Mouse (Mus musculus) bone marrow macrophage, adult 2 months (primary cell): ENCODE measurements around the gene Bdh1. TPM values are rescaled to one million over a fixed set of nuclear protein-coding genes. Genes with fewer than 3 reads are reported as not detected.
"Not testable (repeated sequence)": the region's sequence is repeated elsewhere in the genome, so short reads cannot be mapped to it uniquely, and the experiment has no call there.

Experiments used
- H3K27ac ChIP-seq: 2 replicates; pipeline ENCODE4 v1.5.1; 2012; ENCODE audit warnings: low read depth, low read length; ENCODE audit not compliant: insufficient read depth
- H3K4me1 ChIP-seq: 2 replicates; pipeline ENCODE4 v1.6.1; 2012; ENCODE audit warnings: low read length; ENCODE audit not compliant: control insufficient read depth, insufficient read depth
- H3K4me3 ChIP-seq: 2 replicates; pipeline ENCODE4 v1.5.1; 2012; ENCODE audit warnings: mild to moderate bottlenecking, low read length, moderate library complexity; ENCODE audit not compliant: insufficient read depth
- CTCF ChIP-seq: IDR thresholded peaks from 2 replicates; pipeline ENCODE4 v1.5.1; 2012; ENCODE audit warnings: low read depth, mild to moderate bottlenecking, low read length, moderate library complexity
- POLR2A ChIP-seq: IDR thresholded peaks from 2 replicates; pipeline ENCODE4 v1.6.1; 2012; ENCODE audit warnings: mild to moderate bottlenecking, low read depth, low read length, borderline replicate concordance
- polyA plus RNA-seq: library from polyadenylated mRNA; stranded (reverse); fragments of >200 nt; gene quantifications from 2 replicates; pipeline ENCODE4 v1.2.4, GENCODE M21; 2012; ENCODE audit not compliant: missing spikeins, insufficient read depth, insufficient read length

Gene Bdh1
- polyA plus RNA-seq, result 1.5 and 2.2 TPM in 2 replicates

DNA sequence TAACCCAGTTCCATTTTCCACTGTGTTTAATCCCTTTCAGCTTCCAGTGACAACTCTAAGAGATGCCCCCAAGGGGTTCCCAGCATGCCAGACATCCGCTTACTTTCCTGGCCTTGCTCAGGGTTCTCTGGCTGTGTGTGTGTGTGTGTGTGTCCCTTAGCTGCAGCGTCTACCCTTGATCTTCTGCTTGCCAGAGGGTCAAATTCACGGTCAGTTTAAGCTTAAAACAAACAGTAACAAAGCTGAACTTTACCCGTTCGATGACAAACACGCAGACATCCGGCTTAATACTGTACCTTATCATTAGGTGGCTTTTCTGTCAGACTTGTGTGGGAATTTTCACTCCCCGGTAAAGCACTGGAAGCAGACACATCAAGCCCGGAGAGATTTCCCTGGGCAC is at the start of gene Bdh1:
Gene Bdh1 (plus strand): TSS at position 281 of the 400 bp plus-strand sequence.
- Histone ChIP-seq H3K4me1 (no peaks in the 10 kb centered on the region), H3K4me3 (no peak within 1 kb of the TSS), H3K27ac (no peak within 1 kb of the TSS)

DNA sequence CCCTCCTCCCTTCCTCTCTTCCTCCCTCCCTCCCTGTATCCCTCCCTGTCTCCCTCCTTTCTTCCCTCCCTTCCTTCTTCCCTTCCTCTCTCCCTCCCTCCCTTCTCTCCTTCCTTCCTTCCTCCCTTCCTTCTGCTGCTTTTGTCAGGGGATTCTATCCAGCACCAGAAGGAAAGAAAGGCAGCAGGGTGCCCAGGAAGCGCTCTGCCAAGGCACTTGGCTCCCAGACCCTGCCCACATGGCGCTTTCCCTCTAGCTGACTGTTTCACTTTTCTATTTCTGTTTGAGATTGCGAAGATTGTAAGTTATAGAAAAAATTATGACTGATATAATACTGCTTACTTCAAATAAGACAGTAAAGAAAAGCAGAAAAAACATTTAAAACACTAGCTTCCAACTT is 49.8 kb upstream of the Bdh1 start:
- H3K4me3 ChIP-seq, H3K4me1 ChIP-seq, H3K27ac ChIP-seq: not testable (repeated sequence)

More for the DNA sequence above, at the start of gene Bdh1:
- no peak for TF ChIP-seq CTCF
- no peak for TF ChIP-seq POLR2A

DNA sequence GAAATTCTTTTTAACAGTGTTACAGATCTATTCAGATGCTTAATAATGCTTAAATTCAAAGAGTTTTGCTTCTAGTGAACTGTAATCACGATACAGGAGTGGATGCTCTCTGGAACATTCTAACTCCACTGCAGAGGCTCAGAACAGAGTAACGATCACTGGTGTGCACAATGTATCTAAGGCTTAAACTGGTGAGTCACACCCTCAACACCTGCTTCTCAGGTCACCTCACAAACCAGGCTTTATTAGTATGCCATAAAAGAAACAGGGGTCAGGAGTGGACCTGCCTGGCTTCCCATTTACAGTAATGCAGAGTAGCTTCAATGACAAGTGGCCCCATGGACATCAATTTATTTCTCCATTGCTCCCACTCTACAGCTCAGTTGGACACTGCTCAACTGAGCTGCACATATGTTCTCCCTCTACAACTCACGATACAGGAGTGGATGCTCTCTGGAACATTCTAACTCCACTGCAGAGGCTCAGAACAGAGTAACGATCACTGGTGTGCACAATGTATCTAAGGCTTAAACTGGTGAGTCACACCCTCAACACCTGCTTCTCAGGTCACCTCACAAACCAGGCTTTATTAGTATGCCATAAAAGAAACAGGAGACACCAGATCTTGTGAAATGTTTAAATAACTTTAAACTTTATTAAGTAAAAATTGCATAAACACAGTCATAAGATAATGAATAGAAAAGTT is 46.0 kb upstream of the Bdh1 start:
- H3K4me1 ChIP-seq, H3K4me3 ChIP-seq, H3K27ac ChIP-seq: not testable (repeated sequence)

DNA sequence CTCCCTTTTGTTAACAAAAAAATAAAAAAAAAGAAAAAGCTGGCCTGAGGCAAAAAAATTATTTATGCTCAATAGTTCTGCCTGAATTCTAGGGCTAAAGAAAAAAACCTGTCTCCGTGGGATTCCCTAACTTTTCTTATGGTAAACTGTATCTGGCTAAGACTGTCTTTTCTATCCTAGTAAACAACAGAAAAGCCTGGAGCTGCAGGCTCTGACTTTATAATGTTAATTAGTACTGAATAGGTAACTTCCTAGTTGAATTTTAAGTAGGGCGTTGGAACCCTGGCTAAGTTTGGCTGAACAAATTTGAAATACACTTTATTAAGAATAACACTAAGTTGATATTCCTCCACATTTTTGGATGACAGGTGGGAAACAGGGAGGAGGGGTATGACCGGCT is 33.8 kb upstream of the Bdh1 start:
- not testable (repeated sequence) for H3K4me1 ChIP-seq, H3K27ac ChIP-seq, H3K4me3 ChIP-seq

DNA sequence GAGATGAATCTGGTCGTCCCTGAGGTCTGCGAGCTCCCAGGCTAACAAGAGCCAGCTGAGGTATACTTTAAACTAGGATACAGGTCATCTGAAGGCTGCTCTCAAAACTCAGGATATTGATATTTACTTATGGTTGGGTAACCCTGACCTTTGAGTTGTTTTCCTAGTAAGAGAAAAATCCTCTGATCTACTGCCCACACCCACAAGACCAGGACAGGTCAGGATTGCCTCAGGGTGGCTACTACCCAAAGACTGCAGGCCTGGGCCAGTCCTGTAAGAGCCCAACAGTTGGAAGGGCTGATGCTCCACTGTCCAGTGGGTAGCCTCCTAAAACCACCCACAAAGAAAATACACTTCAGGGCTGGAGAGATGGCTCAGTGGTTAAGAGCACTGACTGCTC is 22.8 kb upstream of the Bdh1 start:
- Histone ChIP-seq H3K4me1 (no peaks in the 10 kb centered on the region), H3K27ac (no peak overlapping the region), H3K4me3 (no peak overlapping the region)
- no peak for TF ChIP-seq CTCF
- no peak for TF ChIP-seq POLR2A

DNA sequence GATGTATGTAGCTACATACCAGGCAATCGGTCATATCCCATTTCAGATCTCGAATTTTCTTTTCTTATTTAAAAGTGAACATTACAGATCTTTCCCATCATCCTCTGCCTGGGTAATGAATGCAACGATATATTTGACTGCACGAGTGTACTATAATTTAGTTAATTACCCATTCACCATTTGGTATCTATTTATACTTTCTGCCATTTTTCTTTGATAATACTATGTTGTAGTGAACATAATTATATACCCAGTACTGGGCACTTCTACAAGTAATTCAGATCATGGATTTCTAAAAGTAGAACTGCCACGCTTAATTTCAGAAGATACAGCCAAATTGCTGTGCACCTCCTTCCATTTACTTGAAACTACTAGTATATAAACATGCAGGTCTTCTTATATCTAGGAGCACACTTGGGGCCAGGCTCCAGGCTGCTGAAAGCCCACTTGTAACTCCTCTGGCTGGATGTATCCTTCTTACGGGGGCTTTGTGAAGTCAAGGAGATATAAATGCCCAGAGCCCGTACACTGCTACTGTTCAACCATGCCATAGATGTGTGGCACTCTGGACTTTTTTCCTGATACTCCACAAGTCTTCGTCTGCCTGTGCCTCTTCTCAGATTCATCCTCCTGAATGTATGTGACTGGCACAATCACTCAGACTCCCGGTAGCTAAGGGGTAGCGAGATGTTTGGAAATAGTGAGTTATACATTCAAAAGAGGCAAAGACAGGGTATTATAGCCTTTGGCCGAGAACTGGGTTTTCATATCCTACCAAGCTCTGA is 21.0 kb upstream of the Bdh1 start:
- Histone ChIP-seq H3K27ac (no peak overlapping the region), H3K4me1 (no peaks in the 10 kb centered on the region), H3K4me3 (no peak overlapping the region)
- no peak for TF ChIP-seq POLR2A
- TF ChIP-seq CTCF, result no peak

DNA sequence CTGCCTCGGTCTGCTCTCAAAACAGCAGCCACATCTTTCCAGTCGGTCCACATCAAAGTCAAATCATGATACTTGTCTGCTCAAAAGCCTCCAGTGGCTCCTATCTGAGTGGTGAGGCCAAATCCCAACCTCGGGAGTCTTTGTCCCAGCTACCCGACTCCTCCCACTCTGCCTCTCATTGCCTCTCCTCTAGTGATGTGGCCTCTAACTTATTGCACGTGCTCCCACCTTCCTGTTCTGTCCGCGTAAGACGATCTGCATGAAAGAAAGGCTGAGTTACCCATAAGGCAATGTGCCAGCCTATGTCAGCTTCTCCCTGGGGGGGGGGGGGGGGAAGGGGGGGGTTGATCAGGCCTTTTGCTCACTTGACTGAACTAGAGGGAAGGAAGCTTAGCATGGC is 20.0 kb upstream of the Bdh1 start:
- no peaks in the 10 kb centered on the region for H3K4me1 ChIP-seq
- H3K27ac ChIP-seq, result no peak overlapping the region
- H3K4me3 ChIP-seq, result no peak overlapping the region
- no peak for TF ChIP-seq POLR2A
- no peak for TF ChIP-seq CTCF

DNA sequence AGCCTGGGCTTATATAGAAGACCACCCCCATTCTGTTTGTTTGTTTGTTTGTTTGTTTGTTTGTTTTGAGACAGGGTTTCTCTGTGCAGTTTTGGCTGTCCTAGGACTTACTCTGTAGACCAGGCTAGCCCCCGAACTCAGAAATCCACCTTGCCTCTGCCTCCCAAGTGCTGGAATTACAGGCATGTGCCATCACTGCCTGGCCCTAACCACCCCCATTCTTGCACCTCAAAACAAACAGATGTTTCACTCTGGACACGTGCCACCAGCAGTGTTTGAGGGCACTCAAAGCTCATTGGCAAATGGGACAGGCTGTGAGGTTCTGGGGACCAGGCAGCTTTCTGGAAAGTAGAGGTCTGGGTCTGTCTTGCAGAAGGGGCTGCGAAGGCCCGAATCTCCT is 18.1 kb upstream of the Bdh1 start:
- Histone ChIP-seq H3K4me1 (no peaks in the 10 kb centered on the region), H3K27ac (no peak overlapping the region), H3K4me3 (no peak overlapping the region)
- no peak for TF ChIP-seq POLR2A
- TF ChIP-seq CTCF, result no peak

DNA sequence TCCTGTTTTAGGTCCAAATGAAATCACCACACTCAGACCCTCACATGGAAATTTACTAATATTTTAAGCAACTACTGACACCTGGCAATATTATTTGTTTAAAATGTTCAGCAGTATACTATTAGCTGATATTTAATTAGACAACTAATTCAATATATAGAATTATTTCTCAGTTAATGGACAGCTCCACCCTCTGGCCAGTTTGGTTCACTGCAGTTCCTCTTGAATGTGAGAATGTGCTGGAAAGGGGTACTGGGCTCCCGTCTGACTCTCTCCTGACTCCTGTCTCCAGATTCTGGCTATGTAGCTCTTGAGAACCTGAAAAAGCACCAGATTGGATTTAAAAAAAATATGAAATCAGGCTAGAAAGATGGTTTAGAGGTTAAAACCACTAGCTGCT is 17.0 kb upstream of the Bdh1 start:
- TF ChIP-seq POLR2A (no peak), CTCF (no peak)
- H3K4me1 ChIP-seq, result no peaks in the 10 kb centered on the region
- H3K27ac ChIP-seq, result no peak overlapping the region

DNA sequence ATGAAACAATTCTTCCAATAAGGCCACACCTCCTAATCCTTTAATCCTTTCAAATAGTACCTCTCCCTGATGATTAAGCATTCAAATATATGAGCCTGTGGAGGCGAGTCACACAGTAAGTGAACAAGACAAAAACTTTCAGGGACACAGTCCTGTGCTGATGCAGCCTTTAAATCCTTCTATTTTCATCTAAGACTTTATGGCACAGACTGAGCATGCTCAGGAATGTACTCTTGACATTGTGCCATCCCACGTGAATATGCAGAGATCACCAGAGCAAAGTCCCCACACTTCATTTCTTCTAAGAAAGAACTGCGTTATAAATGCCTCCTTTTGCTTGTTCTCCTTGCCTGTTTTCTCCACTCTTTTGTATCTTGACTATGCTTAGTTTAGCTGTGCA is 14.2 kb upstream of the Bdh1 start:
- Histone ChIP-seq H3K27ac (no peak overlapping the region), H3K4me3 (no peak overlapping the region), H3K4me1 (no peaks in the 10 kb centered on the region)
- TF ChIP-seq CTCF, result no peak
- TF ChIP-seq POLR2A, result no peak

More for the DNA sequence above, 17.0 kb upstream of the Bdh1 start:
- H3K4me3 ChIP-seq, result no peak overlapping the region
